Mouse (Mus musculus): ENCODE data around the gene Clhc1. TPM values are rescaled to one million over a fixed set of nuclear protein-coding genes. Genes with fewer than 3 reads are reported as not detected.

The Clhc1 gene
- polyA plus RNA-seq (2015; fragmentation: Nextera tagmentation; extraction: Ambion mirVana): 0.14 TPM in 2 replicates

DNA sequence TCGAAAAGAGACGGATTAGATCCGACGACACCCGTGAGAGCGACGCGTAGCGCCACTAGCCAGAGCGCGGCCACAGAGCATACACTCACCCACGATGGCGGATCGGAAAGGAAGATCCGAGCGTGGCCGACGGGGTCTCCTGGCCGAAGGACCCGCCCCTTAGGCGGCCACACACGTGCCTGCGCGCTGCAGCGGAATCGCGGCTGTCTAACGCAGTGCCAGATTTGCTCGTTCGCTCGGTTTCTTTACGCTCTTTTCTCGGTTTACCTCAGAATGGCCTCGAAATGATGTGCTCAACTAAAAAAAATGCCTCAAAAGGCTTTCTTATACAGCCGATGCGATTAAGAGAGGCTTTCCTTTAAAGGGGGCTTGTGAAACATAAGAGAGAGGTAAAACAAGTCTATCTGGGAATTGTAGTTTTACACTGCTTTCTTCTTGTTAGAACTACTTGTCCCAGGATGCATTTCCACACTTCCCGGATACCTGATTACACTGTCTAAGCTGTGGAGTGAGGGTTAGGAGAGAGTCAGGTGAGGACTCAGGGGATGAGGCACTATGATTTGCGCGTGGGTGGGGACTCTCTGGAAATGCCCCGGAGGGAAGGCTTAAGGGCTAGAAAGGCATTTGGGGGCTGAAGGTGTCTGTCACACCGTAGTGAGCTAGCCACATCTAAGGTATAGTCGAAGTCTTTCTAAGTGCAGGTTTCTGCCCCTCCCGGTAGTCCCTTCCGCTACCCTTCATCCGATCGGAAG lies at the start of gene Clhc1, which contains the start of gene Rps27a:
Gene Clhc1 (plus strand): TSS at position 199 of the 752 bp plus-strand sequence.
Gene Rps27a (minus strand): TSS at position 358 of the 752 bp plus-strand sequence.

DNA sequence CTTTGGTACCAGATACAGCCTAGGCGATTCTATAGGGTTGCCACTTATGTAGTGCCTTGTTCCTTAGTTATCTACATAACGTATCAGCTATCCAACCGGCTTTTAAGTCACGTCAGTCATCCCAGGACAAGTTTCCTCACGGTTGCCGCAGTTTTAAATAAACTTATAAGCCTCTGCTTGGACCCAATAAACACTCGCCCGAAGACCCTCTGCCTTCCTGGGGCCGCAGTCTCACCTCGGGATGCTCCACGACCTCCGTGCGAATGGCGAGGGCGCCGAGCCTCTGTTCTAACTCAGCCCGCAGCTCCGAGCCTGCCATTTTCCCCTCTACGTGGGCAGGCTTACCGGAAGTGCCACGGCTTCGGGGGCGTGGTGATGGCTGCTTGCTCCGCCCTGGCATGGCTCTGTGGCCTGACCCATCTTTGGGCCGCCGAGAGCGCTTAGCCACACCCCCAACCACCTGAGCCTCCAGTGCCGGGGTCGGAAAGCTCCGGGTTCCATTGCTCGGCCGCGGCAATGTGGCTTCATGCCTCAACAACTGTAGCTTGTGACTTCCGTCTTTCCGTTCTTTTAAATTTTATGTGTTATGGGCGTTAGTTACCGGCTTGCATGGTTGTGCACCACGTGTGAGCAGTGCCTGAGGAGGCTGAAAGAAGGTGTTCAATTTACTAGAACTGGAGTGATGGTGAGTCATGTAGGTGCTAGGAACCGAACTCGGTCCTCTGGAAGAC lies 32.9 kb upstream of the Clhc1 start, which contains the start of gene Prorsd1:
Gene Prorsd1 (minus strand): TSS at position 352 of the 731 bp plus-strand sequence.

DNA sequence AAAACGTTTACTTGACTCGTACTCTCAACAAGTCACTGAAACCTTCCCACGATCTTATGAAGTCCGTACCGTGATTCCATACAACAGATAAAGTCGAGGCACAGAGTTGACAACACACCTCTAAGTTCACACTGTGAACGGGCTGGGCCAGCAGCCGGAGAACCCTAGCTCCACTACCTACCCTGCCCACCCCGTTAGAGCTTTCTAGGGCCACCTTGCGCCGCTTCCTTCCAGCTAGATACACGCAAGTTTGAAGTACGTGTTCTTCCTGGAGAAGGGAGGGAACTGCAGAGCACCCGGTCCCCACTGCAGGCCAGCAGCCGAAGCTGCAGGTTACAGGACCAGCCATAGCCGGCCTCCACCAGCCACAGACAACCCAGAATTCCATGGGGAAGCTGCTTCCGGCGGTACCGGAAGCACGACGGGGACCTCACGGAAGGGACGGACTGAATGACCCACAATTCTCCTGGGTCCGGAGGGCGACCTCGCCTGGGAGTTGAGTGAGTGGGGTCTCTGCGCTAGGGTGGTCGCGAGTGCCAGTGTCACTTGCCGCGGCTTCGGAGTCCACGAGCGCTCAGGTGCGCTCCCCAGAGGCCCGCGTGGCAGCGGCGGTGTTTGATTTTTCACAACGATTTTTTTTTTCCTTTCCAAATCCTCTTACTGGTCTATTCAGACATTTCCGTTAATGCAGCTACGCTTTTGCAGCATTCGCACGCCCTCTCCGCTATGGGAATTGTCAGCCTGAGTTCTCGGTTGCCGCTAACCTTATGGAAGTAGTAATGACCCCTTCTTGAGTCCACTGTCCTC lies 21.6 kb upstream of the Clhc1 start, which contains the start of gene Mtif2:
Gene Mtif2 (plus strand): TSS at position 421 of the 807 bp plus-strand sequence.

Other genes with a start within 250 kb of the Clhc1 start
- 72.0 and 84.7 TPM in 2 replicates for gene Ccdc88a, start 174.3 kb upstream of the Clhc1 start, polyA plus RNA-seq (2015; fragmentation: Nextera tagmentation; extraction: Ambion mirVana)
- 11.1 and 11.8 TPM in 2 replicates for gene Prorsd1, start 32.9 kb upstream of the Clhc1 start, polyA plus RNA-seq (2015; fragmentation: Nextera tagmentation; extraction: Ambion mirVana)
- 38.7 and 41.9 TPM in 2 replicates for gene Mtif2, start 21.5 kb upstream of the Clhc1 start, polyA plus RNA-seq (2015; fragmentation: Nextera tagmentation; extraction: Ambion mirVana)
- 550 and 655 TPM in 2 replicates for gene Rps27a, start 159 bp downstream of the Clhc1 start, polyA plus RNA-seq (2015; fragmentation: Nextera tagmentation; extraction: Ambion mirVana)
- gene Rtn4, start 145.0 kb downstream of the Clhc1 start, polyA plus RNA-seq (2015; fragmentation: Nextera tagmentation; extraction: Ambion mirVana): 153 TPM in 2 replicates